Mouse (Mus musculus): ENCODE measurements around the gene Tesc. TPM values are rescaled to one million over a fixed set of nuclear protein-coding genes. Genes with fewer than 3 reads are reported as not detected.

Gene Tesc
- polyA plus RNA-seq, 1 experiment: 3.6 TPM

- no peak for DNase-seq (ENCODE audit: low read depth)
Measured at GRCm38 (mm10) chr5:118076721-118077592, 49.4 kb downstream of the Tesc start.

DNA sequence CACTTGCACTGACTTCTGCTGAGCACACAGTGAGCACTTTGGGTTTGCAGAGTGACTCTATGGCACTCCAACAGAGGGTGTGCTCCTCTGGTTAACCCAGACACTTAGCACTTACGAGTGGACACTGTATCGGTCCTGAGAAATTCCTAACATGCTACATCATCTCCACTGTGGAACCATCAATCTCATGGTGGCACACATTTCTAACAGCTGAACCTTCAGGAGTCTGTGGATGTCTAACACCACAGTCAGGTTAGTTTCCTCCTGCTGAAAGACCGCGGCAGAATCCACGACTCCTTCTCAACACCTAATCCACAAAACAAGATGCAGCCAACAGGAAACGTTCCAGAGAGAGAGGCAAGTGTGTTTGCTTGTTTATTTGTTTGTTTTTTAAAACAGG is 51.0 kb downstream of the Tesc start:
- DNase-seq (ENCODE audit: low read depth): no peak

GRCm38 (mm10) chr5:118079354-118079753 is 51.8 kb downstream of the Tesc start:
- DNase-seq (ENCODE audit: low read depth): no peak

GRCm38 (mm10) chr5:118079839-118080250 is 52.3 kb downstream of the Tesc start:
- DNase-seq (ENCODE audit: low read depth): no peak

- no peak for DNase-seq (ENCODE audit: low read depth)
Measured at GRCm38 (mm10) chr5:118081374-118081949, 53.9 kb downstream of the Tesc start.

- DNase-seq (ENCODE audit: low read depth): no peak
Measured at GRCm38 (mm10) chr5:118081996-118082395, 54.5 kb downstream of the Tesc start.

- DNase-seq (ENCODE audit: low read depth): no peak
Measured at GRCm38 (mm10) chr5:118083060-118083638, 55.6 kb downstream of the Tesc start.

- no peak for DNase-seq (ENCODE audit: low read depth)
Measured at GRCm38 (mm10) chr5:118084171-118084727, 56.7 kb downstream of the Tesc start.

GRCm38 (mm10) chr5:118085313-118085712 is 57.8 kb downstream of the Tesc start:
- DNase-seq (ENCODE audit: low read depth): no peak

DNA sequence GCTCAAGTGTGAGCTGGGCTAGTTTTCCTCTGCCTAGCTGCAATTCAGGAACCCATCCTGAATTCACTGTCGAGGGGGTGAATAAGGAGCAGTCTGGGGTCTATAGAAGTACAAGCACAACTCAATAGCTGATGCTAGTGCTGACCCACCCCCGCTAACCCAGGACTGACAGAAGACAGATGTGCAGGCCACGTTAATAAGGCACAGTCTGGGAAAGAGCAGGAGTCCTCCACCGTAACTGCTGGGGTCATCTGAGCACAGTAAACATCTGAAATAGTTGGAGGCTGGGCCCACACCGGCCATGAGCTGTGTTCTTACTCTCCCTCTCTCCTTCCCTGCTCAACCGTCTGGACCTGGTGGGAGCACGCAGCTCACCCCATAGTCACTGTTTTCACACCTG is 59.4 kb downstream of the Tesc start:
- DNase-seq (ENCODE audit: low read depth): no peak

DNA sequence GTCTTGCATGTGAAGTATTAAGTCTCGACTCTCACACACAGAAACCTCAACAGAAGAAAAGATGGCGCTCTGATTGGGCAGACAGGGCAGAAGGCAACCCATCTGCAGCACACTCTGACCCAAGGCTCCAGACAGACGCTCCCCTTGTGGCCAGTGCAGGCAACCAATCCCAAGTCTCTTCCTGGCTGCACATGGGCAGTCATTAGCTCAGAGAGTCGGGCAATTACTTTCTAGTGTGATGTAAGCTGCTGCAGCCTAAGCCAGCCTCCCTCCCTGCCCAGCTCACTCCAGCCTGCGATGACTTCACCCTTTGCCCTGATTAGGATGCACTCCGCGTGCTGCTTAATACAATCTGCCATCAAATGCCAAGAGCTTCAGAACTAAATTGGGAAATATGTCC is 61.6 kb downstream of the Tesc start:
- no peak for DNase-seq (ENCODE audit: low read depth)

- DNase-seq (ENCODE audit: low read depth): no peak
Measured at GRCm38 (mm10) chr5:118090101-118090500, 62.6 kb downstream of the Tesc start.

DNA sequence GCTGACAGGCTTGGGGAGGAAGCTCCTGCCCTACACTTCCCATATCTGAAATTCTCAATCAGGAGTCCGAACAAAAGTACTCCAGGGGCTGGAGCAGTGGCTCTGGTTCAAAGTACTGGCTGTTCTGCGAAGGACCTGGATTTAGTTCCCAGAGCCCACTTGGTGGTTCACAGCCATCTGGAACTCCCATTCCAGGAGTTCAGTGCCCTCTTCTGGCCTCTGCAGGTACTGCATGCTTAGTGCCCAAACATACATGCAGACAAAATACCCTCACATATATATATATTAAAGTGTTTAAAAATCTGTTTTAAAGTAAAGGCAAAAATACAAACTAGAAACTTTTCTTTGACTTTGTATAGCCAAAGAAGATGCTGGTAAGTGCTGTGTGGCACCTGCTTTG is 63.3 kb downstream of the Tesc start:
- no peak for DNase-seq (ENCODE audit: low read depth)

DNA sequence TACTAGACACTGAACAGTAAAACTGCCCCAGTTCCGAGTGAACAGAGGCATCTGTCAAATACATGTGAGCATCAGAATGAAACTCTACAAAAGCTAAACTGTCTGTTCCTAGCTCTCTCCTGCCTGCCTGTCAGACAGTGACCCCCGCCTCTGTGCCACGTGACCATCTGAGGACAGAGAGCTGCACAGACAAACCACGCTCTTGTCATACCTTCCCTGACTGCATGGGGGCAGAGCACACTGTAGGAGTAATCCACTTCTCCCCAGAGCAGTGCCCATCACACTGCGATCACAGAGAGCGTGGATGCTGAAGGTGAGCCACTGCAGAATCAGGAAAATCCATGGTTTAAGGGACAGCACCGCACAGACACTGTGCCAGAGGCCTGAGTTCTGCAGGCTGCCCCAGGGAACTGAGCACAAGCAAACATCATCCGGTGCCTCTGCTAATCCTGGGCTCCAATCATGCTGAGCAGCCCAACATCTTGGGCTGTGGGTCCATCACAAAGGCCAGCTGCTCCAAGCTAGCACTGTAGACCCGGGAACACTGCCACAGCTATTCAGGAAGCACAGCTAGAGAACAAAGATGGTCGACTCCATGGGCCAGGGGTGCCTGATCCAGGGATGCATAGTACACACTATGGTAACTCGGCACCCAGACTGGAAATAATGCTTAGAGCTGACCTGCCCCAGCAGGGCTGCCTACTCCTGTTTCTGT is 65.9 kb downstream of the Tesc start:
- DNase-seq (ENCODE audit: low read depth): no peak

- no peak for DNase-seq (ENCODE audit: low read depth)
Measured at GRCm38 (mm10) chr5:118095433-118095832, 67.9 kb downstream of the Tesc start.

DNA sequence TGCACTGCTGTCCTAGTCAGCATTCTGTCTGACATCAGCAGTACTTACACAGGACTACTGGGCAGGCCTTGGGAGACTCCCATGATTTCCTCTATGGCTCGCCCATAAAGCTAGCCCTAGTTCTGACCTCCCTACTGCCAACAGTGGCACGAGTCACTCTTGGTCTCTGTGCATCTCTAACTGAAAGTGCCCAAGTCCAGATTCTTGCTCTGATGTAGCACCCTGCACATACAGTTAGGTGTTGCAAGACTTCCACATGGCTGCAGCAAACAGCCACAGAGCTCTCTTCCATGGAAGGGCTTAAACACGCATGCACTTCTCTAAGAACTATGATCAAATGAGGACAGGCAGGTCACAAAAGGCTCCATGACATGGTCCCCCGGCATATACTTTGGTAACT is 68.3 kb downstream of the Tesc start:
- DNase-seq (ENCODE audit: low read depth): no peak

DNA sequence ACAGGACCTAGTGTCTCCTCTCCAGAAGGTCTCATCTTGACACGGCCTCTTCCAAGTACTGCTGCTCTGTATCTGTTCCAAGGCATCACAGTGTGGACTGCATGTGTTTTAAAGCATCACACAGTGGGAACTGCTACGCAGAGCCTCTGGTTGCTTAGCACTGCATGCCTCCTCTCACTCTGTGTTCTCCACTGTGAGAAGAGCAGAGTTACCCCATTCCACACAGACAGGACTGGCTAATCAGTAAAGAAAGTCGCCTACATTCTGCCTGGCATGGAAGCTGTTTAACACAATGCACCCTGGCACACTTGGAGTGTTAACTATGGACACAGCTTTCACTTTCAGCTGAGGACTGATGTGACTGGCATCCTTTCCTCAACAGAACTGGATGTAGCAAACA is 68.8 kb downstream of the Tesc start:
- DNase-seq (ENCODE audit: low read depth): no peak

DNA sequence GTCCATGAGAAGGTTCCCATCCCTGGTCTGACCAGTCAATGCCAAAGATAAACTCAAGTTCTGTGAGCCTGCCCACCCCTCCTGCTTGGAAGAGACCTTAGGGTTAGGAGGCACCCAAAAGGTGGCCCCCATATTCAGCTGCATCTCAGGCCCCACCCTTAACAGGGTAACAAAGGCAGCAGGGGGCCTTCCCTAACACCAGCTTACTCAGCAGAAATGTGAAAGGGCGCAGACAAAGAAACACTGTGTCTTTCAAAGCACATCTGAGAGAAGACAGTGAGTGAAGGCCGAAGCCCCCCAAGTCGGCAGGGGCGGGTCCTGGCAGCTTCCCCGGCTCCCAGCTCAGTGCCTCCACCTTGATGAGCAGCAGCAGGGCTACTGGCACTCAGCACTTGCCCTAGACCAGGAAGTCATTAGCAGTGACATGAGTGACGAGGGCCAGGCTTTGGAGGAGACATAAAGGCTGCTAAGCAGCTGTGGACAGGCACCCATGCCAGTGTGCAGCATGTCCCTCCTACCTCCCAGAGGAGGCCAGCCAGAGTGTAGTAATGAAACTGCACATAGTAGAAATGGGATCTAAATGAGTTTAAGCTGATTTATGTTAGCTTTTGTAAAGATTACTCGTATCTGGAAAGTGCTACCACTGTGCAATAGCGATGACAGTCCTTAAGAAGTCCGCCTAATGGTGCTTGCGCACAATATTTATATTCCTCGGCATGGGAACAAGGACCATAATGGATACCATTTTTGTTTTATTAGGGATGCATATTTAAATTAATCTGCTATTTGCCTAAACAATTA is 71.7 kb downstream of the Tesc start:
- no peak for DNase-seq (ENCODE audit: low read depth)

DNA sequence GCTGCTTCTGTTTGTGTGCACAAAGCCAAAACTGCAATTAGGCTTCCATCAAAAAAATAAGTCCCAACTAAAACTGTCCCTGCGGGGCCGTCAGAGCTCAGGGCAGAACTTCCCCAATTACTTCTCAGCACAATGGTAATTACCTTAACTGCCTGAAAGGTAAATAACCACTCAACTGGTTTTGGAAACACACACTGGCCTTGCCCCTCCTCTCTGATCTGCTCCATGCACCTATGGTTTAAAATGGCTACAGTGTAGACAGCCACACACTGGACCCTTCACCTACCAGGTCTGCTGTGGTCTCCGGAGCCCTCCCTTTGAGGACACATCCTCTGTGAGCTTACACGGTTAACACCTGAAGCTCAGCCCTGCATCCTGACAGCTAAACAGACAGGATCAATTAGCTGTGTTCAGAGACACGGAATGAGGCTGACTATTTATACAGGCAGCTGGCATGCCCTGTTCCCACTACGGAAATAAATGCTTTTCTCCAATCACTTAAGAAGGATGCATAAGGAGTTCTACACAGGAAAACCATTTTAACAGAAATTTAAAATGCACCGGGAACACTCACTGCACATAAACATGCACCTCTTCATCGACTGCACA is 72.4 kb downstream of the Tesc start:
- no peak for DNase-seq (ENCODE audit: low read depth)

DNA sequence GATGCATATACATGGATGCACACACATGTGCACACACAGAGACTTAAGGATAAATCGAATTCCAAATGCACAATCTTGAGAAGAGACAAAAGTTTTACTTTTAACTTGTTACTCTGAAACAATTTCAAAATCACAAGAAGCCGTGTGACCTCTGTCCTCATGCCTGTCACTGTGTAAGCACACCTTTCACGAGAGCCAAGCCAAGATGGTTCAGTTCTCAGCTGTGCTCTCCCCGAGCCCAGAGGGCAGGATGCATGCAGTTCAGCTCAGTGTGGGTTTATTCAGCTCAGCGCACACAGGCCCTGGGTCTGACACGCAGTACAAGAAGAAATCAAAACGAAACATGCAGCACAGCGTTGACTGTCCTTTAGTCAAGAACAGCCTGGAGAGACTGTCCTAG is 78.0 kb downstream of the Tesc start:
- no peak for DNase-seq (ENCODE audit: low read depth)

DNA sequence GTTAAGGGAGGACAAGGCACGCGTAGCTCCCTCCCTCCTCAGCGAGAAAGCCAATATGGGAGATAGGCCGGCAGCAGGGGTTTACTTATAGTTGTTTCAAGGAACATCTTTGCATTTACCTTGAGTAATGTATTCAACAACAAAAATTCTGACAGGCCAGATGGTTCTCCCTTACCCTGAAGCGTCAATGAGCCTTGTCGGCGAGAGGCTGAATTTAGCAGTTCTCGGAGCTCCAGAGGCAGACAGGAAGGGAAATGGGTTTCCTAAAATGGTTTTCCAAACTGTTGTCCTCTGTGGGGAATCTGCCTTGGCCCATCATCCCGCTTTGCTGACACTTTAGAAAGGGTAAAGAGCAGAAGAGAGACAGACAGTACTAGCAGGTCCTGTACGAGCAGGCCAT is 79.1 kb downstream of the Tesc start:
- DNase-seq (ENCODE audit: low read depth): no peak
